Mouse (Mus musculus) heart, embryonic 13.5 days (tissue): ENCODE measurements around the gene Cenpf. TPM values are rescaled to one million over a fixed set of nuclear protein-coding genes. Genes with fewer than 3 reads are reported as not detected.

Experiments used
- ATAC-seq: fragments of 200-750 bp; cut with Nextera tagmentation; 2 replicates; pipeline ENCODE4 v1.8.0; 2017; ENCODE audit warnings: moderate TSS enrichment; ENCODE audit not compliant: insufficient number of reproducible peaks, low FRiP score, low TSS enrichment; ENCODE audit errors: extremely low read depth
- H3K27ac ChIP-seq: fragments of 300-500 bp; sonication (generic); replicated peaks from 2 replicates; pipeline ENCODE4 v1.5.1; 2015; ENCODE audit warnings: moderate library complexity, mild to moderate bottlenecking, inconsistent platforms
- H3K27me3 ChIP-seq: fragments of 300-500 bp; sonication (generic); replicated peaks from 2 replicates; pipeline ENCODE4 v1.6.1; 2015; ENCODE audit warnings: mild to moderate bottlenecking, inconsistent platforms
- H3K36me3 ChIP-seq: fragments of 300-500 bp; sonication (generic); 2 replicates; pipeline ENCODE4 v1.6.1; 2015; ENCODE audit warnings: mild to moderate bottlenecking, inconsistent platforms
- H3K4me1 ChIP-seq: fragments of 300-500 bp; sonication (generic); 2 replicates; pipeline ENCODE4 v1.6.1; 2015; ENCODE audit warnings: inconsistent platforms
- H3K4me2 ChIP-seq: fragments of 300-500 bp; sonication (generic); 2 replicates; pipeline ENCODE4 v1.6.1; 2015; ENCODE audit warnings: inconsistent platforms, mild to moderate bottlenecking, moderate library complexity
- H3K4me3 ChIP-seq: fragments of 300-500 bp; sonication (generic); 2 replicates; pipeline ENCODE4 v1.5.1; 2015; ENCODE audit warnings: moderate library complexity, mild to moderate bottlenecking, inconsistent platforms
- H3K9ac ChIP-seq: fragments of 300-500 bp; sonication (generic); 2 replicates; pipeline ENCODE4 v1.6.1; 2015; ENCODE audit warnings: inconsistent platforms, mild to moderate bottlenecking, moderate library complexity
- H3K9me3 ChIP-seq: fragments of 300-500 bp; sonication (generic); 2 replicates; pipeline ENCODE4 v1.6.1; 2016; ENCODE audit warnings: inconsistent platforms
- WGBS: fragments of 180-500 bp; shearing (Covaris S2); methylation state at CpG from one replicate; pipeline ENCODE4 v1.1.7; 2015; ENCODE audit warnings: mixed read lengths; 5-methylcytosine and 5-hydroxymethylcytosine counted together
- polyA plus RNA-seq: library from polyadenylated mRNA; unstranded; fragments of >200 nt; fragmentation: Nextera tagmentation; extraction: Ambion mirVana; gene quantifications from 2 replicates; pipeline ENCODE4 v1.2.1, GENCODE M21; 2015

Cenpf gene
- polyA plus RNA-seq, 1 experiment from 2014 or later = 59.5 TPM

DNA sequence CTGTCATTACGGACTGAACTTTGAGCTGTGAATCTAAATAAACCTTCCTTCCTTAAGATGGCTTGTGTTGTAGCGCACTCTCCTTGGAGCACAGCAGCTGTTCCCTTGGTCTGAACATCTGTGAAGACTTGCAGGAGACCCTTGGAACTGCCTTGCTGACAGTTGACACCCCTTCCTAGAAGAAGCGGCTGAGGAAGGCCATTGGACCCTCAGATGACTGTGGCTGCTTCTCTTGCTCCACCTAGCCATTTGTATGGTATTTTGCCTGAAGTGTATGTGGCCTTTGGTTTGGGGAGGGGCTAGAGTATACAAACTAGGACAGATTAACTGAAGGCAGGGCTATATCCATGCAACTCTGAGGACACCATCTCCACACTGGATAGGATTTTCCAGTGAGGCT lies 90.8 kb downstream of the Cenpf start:
- no peak overlapping the region for H3K4me2 ChIP-seq
- no peaks in the 10 kb centered on the region for H3K9me3 ChIP-seq
- no peaks in the 10 kb centered on the region for H3K36me3 ChIP-seq
- no peak overlapping the region for H3K4me3 ChIP-seq
- WGBS = 70% methylated on average over 3 of the region's 3 CpGs
- ATAC-seq = no peak
- no peak overlapping the region for H3K9ac ChIP-seq
- no peaks in the 10 kb centered on the region for H3K4me1 ChIP-seq
- no peaks in the 10 kb centered on the region for H3K27me3 ChIP-seq
- no peak overlapping the region for H3K27ac ChIP-seq

Other genes with a start within 250 kb of the Cenpf start
- 7.6 TPM in 2 replicates for gene Ptpn14, start 40.2 kb upstream of the Cenpf start, polyA plus RNA-seq
- gene Smyd2, start 234.3 kb upstream of the Cenpf start, polyA plus RNA-seq = 187 and 209 TPM in 2 replicates